Mouse (Mus musculus) gastrocnemius, adult 8-10 months (tissue): ENCODE data around the gene Pou1f1. TPM values are rescaled to one million over a fixed set of nuclear protein-coding genes. Genes with fewer than 3 reads are reported as not detected.

Experiments
- DNase-seq, 2 experiments: peaks; one replicate each; pipeline ENCODE4 v3.0.0; 2022; ENCODE audit warnings: low spot score in 2 of 2
- total RNA-seq, 4 experiments: library from RNA; stranded (reverse); gene quantifications; 2 replicates each; pipeline ENCODE4 v1.2.4; 2022

Gene Pou1f1
- total RNA-seq: not detected

GRCm38 (mm10) chr16:65520211-65520610 is at the start of gene Pou1f1:
TSS of gene Pou1f1 (plus strand) at chr16:65520511.
- DNase-seq: no peak

- DNase-seq: no peak
Observed at GRCm38 (mm10) chr16:65470650-65471049, 49.7 kb upstream of the Pou1f1 start.

GRCm38 (mm10) chr16:65472472-65473001 is 47.8 kb upstream of the Pou1f1 start:
- no peak for DNase-seq

GRCm38 (mm10) chr16:65485726-65486125 is 34.6 kb upstream of the Pou1f1 start:
- no peak for DNase-seq

GRCm38 (mm10) chr16:65496030-65496429 is 24.3 kb upstream of the Pou1f1 start:
- no peak for DNase-seq

GRCm38 (mm10) chr16:65497049-65497448 is 23.3 kb upstream of the Pou1f1 start:
- DNase-seq: no peak

GRCm38 (mm10) chr16:65514223-65514622 is 6.1 kb upstream of the Pou1f1 start:
- DNase-seq: no peak

GRCm38 (mm10) chr16:65526004-65526403 is 5.7 kb downstream of the Pou1f1 start:
- DNase-seq: no peak

- no peak for DNase-seq
Observed at GRCm38 (mm10) chr16:65526695-65527094, 6.4 kb downstream of the Pou1f1 start.

GRCm38 (mm10) chr16:65529589-65529988 is 9.3 kb downstream of the Pou1f1 start:
- DNase-seq: no peak

GRCm38 (mm10) chr16:65531663-65532062 is 11.4 kb downstream of the Pou1f1 start:
- DNase-seq: no peak

GRCm38 (mm10) chr16:65533315-65533999 is 13.1 kb downstream of the Pou1f1 start:
- no peak for DNase-seq

GRCm38 (mm10) chr16:65543676-65544293 is 23.5 kb downstream of the Pou1f1 start:
- DNase-seq: no peak

- DNase-seq: no peak
Observed at GRCm38 (mm10) chr16:65548960-65549359, 28.6 kb downstream of the Pou1f1 start.

GRCm38 (mm10) chr16:65550814-65551213 is 30.5 kb downstream of the Pou1f1 start:
- no peak for DNase-seq

- no peak for DNase-seq
Observed at GRCm38 (mm10) chr16:65554267-65554666, 34.0 kb downstream of the Pou1f1 start.

GRCm38 (mm10) chr16:65557369-65557768 is 37.1 kb downstream of the Pou1f1 start:
- DNase-seq: no peak

- DNase-seq: no peak
Observed at GRCm38 (mm10) chr16:65559591-65559990, 39.3 kb downstream of the Pou1f1 start.

GRCm38 (mm10) chr16:65560996-65561962 is 41.0 kb downstream of the Pou1f1 start:
- no peak for DNase-seq

GRCm38 (mm10) chr16:65561963-65562863 is 41.9 kb downstream of the Pou1f1 start, which contains the start of gene Chmp2b:
TSS of gene Chmp2b (minus strand) at chr16:65562726.
- DNase-seq: peak; percentile 57 to 74

GRCm38 (mm10) chr16:65562864-65563206 is 42.5 kb downstream of the Pou1f1 start:
- no peak for DNase-seq
